In the genomic region with DNA sequence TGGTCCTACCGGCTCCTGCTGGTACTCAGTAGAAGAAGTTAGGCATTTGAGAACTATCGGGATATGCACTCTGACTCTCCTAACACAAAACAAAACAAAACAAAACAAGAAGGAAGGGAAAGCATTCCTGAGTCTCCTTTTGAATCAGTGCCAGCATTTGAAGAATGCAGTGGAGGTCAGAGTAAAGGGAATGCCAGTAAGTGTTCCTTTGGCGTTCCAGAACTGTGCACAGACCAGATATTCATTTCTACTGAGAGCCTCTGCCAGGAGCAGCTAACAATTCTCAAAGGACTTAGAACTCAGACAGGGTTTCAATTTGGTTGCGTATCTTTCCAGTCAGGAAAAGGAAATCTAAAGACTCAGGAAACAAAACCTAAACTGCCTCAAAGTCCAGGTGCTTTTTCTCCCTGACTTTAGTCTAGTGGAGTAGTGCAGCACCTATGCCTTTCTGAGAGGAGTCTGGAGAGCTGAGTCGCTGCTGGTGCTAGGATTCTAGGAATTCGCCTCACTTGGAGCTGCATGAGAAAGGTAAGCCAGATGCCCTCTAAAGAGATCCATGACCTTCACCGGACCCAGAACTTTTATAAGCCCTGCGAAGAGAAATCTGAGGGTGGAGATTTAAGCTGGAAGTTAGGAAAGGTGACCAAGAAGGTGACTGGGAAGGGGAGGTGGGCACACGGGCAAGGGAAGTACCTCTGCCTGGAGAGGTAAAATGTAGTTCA, we compare ENCODE assay signal across 9 mouse cellular contexts. TPM values are rescaled to one million over a fixed set of nuclear protein-coding genes. Genes with fewer than 3 reads are reported as not detected.
DNase-seq lines count a peak whose midpoint lies in the region; ATAC-seq and TF ChIP-seq lines count a peak whose summit lies in the region.
"Had no signal": no experiment of that assay in that cellular context is flagged by ENCODE, and none has a peak within 500 bp of the region (broad histone marks: within the 10 kb centered on the region; RNA-seq: fewer than 3 reads in every experiment).

Gene Plscr2 (plus strand): TSS at position 117 of the 722 bp plus-strand sequence.

- H3K4me2 ChIP-seq in embryonic facial prominence, embryonic 14.5 days (ENCODE audit: low read depth, low read length) = no peak within 1 kb of the TSS
- H3K4me2 ChIP-seq in myocyte (ENCODE audit: low read depth) = peak within 1 kb of the TSS; percentile 78
- no peak within 1 kb of the TSS for H3K4me2 ChIP-seq in forebrain, embryonic 15.5 days (replicated peaks)

- H3K4me3 ChIP-seq in layer of hippocampus, adult 2 months = peak within 1 kb of the TSS; percentile 40
- no peak within 1 kb of the TSS for H3K4me3 ChIP-seq in embryonic facial prominence, embryonic 14.5 days (ENCODE audit: low read depth, low read length)
- H3K4me3 ChIP-seq in myocyte = peak within 1 kb of the TSS; percentile 16
- H3K4me3 ChIP-seq in forebrain, embryonic 15.5 days = no peak within 1 kb of the TSS

- H3K9ac ChIP-seq in embryonic facial prominence, embryonic 14.5 days (ENCODE audit: low read depth, low read length) = no peak within 1 kb of the TSS
- no peak within 1 kb of the TSS for H3K9ac ChIP-seq in forebrain, embryonic 15.5 days (replicated peaks)

- no peaks in the 10 kb centered on the region for H3K27me3 ChIP-seq in embryonic facial prominence, embryonic 14.5 days (replicated peaks; ENCODE audit: control insufficient read depth, insufficient read depth, low read length)
- no peaks in the 10 kb centered on the region for H3K27me3 ChIP-seq in myocyte (ENCODE audit: control insufficient read depth, insufficient read depth, insufficient read length)
- no peaks in the 10 kb centered on the region for H3K27me3 ChIP-seq in forebrain, embryonic 15.5 days

- no peak for TF ChIP-seq POLR2A in myocyte (IDR thresholded peaks at IDR 0.05; ENCODE audit: insufficient read length, low read depth)

- 53% methylated on average over 9 of the region's 9 CpGs for WGBS in embryonic facial prominence, embryonic 14.5 days
- 76% methylated on average over 9 of the region's 9 CpGs for WGBS in forebrain, embryonic 15.5 days

- H3ac ChIP-seq in myocyte (ENCODE audit: control insufficient read depth, insufficient read length) = no peak within 1 kb of the TSS

- H3K36me3 ChIP-seq in embryonic facial prominence, embryonic 14.5 days (ENCODE audit: control insufficient read depth, insufficient read depth, low read length) = peaks cover 7% of the 10 kb centered on the region
- H3K36me3 ChIP-seq in myocyte (ENCODE audit: control insufficient read depth, insufficient read depth) = peaks cover 1% of the 10 kb centered on the region
- no peaks in the 10 kb centered on the region for H3K36me3 ChIP-seq in forebrain, embryonic 15.5 days

- H3K9me3 ChIP-seq in embryonic facial prominence, embryonic 14.5 days (ENCODE audit: control insufficient read depth, low read length) = no peaks in the 10 kb centered on the region
- no peaks in the 10 kb centered on the region for H3K9me3 ChIP-seq in forebrain, embryonic 15.5 days

- peak within 1 kb of the TSS; percentile 68 for H3K27ac ChIP-seq in layer of hippocampus, adult 2 months
- H3K27ac ChIP-seq in embryonic facial prominence, embryonic 14.5 days (replicated peaks; ENCODE audit: low read depth, low read length) = peak within 1 kb of the TSS; percentile 58
- H3K27ac ChIP-seq in forebrain, embryonic 15.5 days (replicated peaks) = no peak within 1 kb of the TSS

- H3K4me1 ChIP-seq in embryonic facial prominence, embryonic 14.5 days (ENCODE audit: control insufficient read depth, insufficient read depth, low read length) = 0 out of 2 replicates have a peak, but pooled peaks cover 6% of the 10 kb centered on the region
- no peaks in the 10 kb centered on the region for H3K4me1 ChIP-seq in forebrain, embryonic 15.5 days

- DNase-seq in layer of hippocampus, adult 2 months (ENCODE audit: low spot score in 2 of 2) = no peak
- DNase-seq in layer of hippocampus, adult 18-20 months (ENCODE audit: low spot score in 2 of 2) = no peak
- DNase-seq in embryonic facial prominence, embryonic 14.5 days (ENCODE audit: low spot score) = peak; percentile 82
- DNase-seq in kidney, adult 9 months = peak; percentile 96
- no peak for DNase-seq in layer of hippocampus, postnatal 10 days (ENCODE audit: low spot score in 2 of 2)

- ATAC-seq in embryonic facial prominence, embryonic 14.5 days (ENCODE audit: low read depth) = peak; percentile 88
- no peak for ATAC-seq in cerebellum, adult (ENCODE audit: insufficient number of reproducible peaks, low FRiP score, low TSS enrichment)
- ATAC-seq in forebrain, embryonic 15.5 days (replicated peaks) = no peak
- ATAC-seq: inflammation-experienced regulatory T-cells, adult 6 months had no signal

- peaks cover 13% of the 10 kb centered on the region for H3K79me2 ChIP-seq in myocyte (ENCODE audit: control insufficient read depth, insufficient read depth)

- no peak for TF ChIP-seq CTCF in layer of hippocampus, adult 2 months (conservative IDR thresholded peaks at IDR 0.05)

TF ChIP-seq in myocyte, 11 proteins besides CTCF, POLR2A, EP300 and RAD21:
- TF ChIP-seq SRF (IDR thresholded peaks at IDR 0.05; ENCODE audit: control insufficient read depth, insufficient read length, low read depth) (no peak), TCF12 (IDR thresholded peaks at IDR 0.05; ENCODE audit: insufficient read depth, poor library complexity, severe bottlenecking) (no peak), MYOG (IDR thresholded peaks at IDR 0.05; ENCODE audit: control insufficient read depth in 1 of 3, insufficient read depth in 1 of 3, insufficient read length in 2 of 3, low read depth in 2 of 3) (no peak), REST (IDR thresholded peaks at IDR 0.05; ENCODE audit: insufficient read depth, insufficient read length) (no peak), MYOD1 (IDR thresholded peaks at IDR 0.05; ENCODE audit: control insufficient read depth in 1 of 3, insufficient read length in 2 of 3, low read depth in 2 of 3) (no peak), TCF3 (IDR thresholded peaks at IDR 0.05; ENCODE audit: insufficient read length, low read depth) (no peak), MAX (IDR thresholded peaks at IDR 0.05; ENCODE audit: low read depth) (no peak), E2F4 (IDR thresholded peaks at IDR 0.05; ENCODE audit: insufficient read depth) (no peak), USF1 (IDR thresholded peaks at IDR 0.05; ENCODE audit: low read depth) (no peak), POLR2AphosphoS2 (IDR thresholded peaks at IDR 0.05; ENCODE audit: insufficient read length, low read depth) (no peak), CEBPB (IDR thresholded peaks at IDR 0.05; ENCODE audit: insufficient read depth, poor library complexity, severe bottlenecking) (no peak)

RNA-seq across cellular contexts. Expression of gene Plscr2, which starts in this region (rescaled TPM):
- total RNA-seq in layer of hippocampus, adult 2 months (2021) = 1 to 10 TPM; 2.6 to 3.1 TPM
- 1 to 10 TPM; 2.2 to 2.6 TPM for total RNA-seq in layer of hippocampus, adult 18-20 months (2021)
- 1.7 and 2.9 TPM in 2 replicates for polyA plus RNA-seq in embryonic facial prominence, embryonic 14.5 days (2014; fragmentation: Nextera tagmentation; extraction: Ambion mirVana)
- 3.2 TPM for polyA plus RNA-seq in myocyte (2012; fragmentation: generic; extraction: Trizol)
- 1 to 10 TPM; 1.1 to 1.2 TPM for total RNA-seq in layer of hippocampus, postnatal 10 days (2021)
- polyA plus RNA-seq in forebrain, embryonic 15.5 days (2015; fragmentation: Nextera tagmentation; extraction: Ambion mirVana) = 0.99 and 1.3 TPM in 2 replicates
- polyA plus RNA-seq: inflammation-experienced regulatory T-cells, adult 6 months had no signal

Comparison
In these comparisons a context has a peak if more than half of its experiments do, and no peak if none do; other contexts are left out.
1. DNase-seq: peak in embryonic facial prominence, embryonic 14.5 days (single experiment) and kidney, adult 9 months (single experiment); none in layer of hippocampus, adult 2 months (0 of 2), layer of hippocampus, adult 18-20 months (0 of 2) and layer of hippocampus, postnatal 10 days (0 of 2).
2. H3K4me3 ChIP-seq: peak in layer of hippocampus, adult 2 months (single experiment) and myocyte (single experiment); none in embryonic facial prominence, embryonic 14.5 days (single experiment) and forebrain, embryonic 15.5 days (single experiment).